Mouse (Mus musculus): ENCODE measurements around the gene Hephl1. TPM values are rescaled to one million over a fixed set of nuclear protein-coding genes. Genes with fewer than 3 reads are reported as not detected.
"Not testable (repeated sequence)": the region's sequence is repeated elsewhere in the genome, so short reads cannot be mapped to it uniquely, and the experiment has no call there.

Gene Hephl1
- polyA plus RNA-seq, 1 experiment from 2014 or later: not detected

GRCm38 (mm10) chr9:15101531-15102161, 10.3 kb downstream of the Hephl1 start:
- Histone ChIP-seq H3K27me3 (ENCODE audit: insufficient read depth, poor library complexity, severe bottlenecking) (no peaks in the 10 kb centered on the region), H3K27ac (no peak overlapping the region), H3K36me3 (no peaks in the 10 kb centered on the region), H3K9me3 (no peaks in the 10 kb centered on the region), H3K4me3 (no peak overlapping the region), H3K4me1 (replicated peaks) (0 out of 2 replicates have a peak, but pooled peaks cover 9% of the 10 kb centered on the region)
- no peak for DNase-seq (ENCODE audit: low spot score)
- 86% methylated on average over 7 of the region's 7 CpGs for WGBS

- not testable (repeated sequence) for H3K36me3 ChIP-seq; H3K9me3 ChIP-seq; H3K4me3 ChIP-seq; H3K27me3 ChIP-seq (ENCODE audit: insufficient read depth, poor library complexity, severe bottlenecking); DNase-seq (ENCODE audit: low spot score); H3K4me1 ChIP-seq (replicated peaks); H3K27ac ChIP-seq
- 91% methylated on average over 7 of the region's 7 CpGs for WGBS
Observed at GRCm38 (mm10) chr9:15098421-15098820, 13.5 kb downstream of the Hephl1 start.

- H3K4me3 ChIP-seq: no peak overlapping the region
Observed at GRCm38 (mm10) chr9:15097172-15097571, 14.7 kb downstream of the Hephl1 start.

GRCm38 (mm10) chr9:15096161-15096560, 15.7 kb downstream of the Hephl1 start:
- no peaks in the 10 kb centered on the region for H3K27me3 ChIP-seq (ENCODE audit: insufficient read depth, poor library complexity, severe bottlenecking)
- no peak for DNase-seq (ENCODE audit: low spot score)
- no peaks in the 10 kb centered on the region for H3K9me3 ChIP-seq
- H3K4me3 ChIP-seq: no peak overlapping the region
- no peak overlapping the region for H3K27ac ChIP-seq
- 90% methylated on average over 1 of the region's 1 CpGs for whole genome bisulfite sequencing
- H3K4me1 ChIP-seq (replicated peaks): no peaks in the 10 kb centered on the region
- H3K36me3 ChIP-seq: no peaks in the 10 kb centered on the region

More at GRCm38 (mm10) chr9:15097172-15097571, 14.7 kb downstream of the Hephl1 start:
- no peaks in the 10 kb centered on the region for H3K9me3 ChIP-seq
- no peaks in the 10 kb centered on the region for H3K36me3 ChIP-seq
- no peaks in the 10 kb centered on the region for H3K4me1 ChIP-seq (replicated peaks)
- H3K27me3 ChIP-seq (ENCODE audit: insufficient read depth, poor library complexity, severe bottlenecking): no peaks in the 10 kb centered on the region
- WGBS: 81% methylated on average over 2 of the region's 2 CpGs
- DNase-seq (ENCODE audit: low spot score): no peak
- H3K27ac ChIP-seq: no peak overlapping the region

- no peaks in the 10 kb centered on the region for H3K36me3 ChIP-seq
Observed at GRCm38 (mm10) chr9:15095206-15095605, 16.7 kb downstream of the Hephl1 start.

GRCm38 (mm10) chr9:15068686-15069295, 43.1 kb downstream of the Hephl1 start:
- Histone ChIP-seq H3K36me3 (no peaks in the 10 kb centered on the region), H3K9me3 (no peaks in the 10 kb centered on the region), H3K4me3 (no peak overlapping the region), H3K27me3 (ENCODE audit: insufficient read depth, poor library complexity, severe bottlenecking) (no peaks in the 10 kb centered on the region), H3K4me1 (replicated peaks) (peaks cover 4% of the 10 kb centered on the region; the same call in 1 of the 2 replicates), H3K27ac (no peak overlapping the region)
- no peak for DNase-seq (ENCODE audit: low spot score)
- WGBS: 84% methylated on average over 6 of the region's 6 CpGs

More at GRCm38 (mm10) chr9:15095206-15095605, 16.7 kb downstream of the Hephl1 start:
- DNase-seq (ENCODE audit: low spot score): no peak
- Histone ChIP-seq H3K4me3 (no peak overlapping the region), H3K27me3 (ENCODE audit: insufficient read depth, poor library complexity, severe bottlenecking) (no peaks in the 10 kb centered on the region), H3K9me3 (no peaks in the 10 kb centered on the region), H3K27ac (no peak overlapping the region), H3K4me1 (replicated peaks) (no peaks in the 10 kb centered on the region)
- WGBS: 84% methylated on average over 3 of the region's 3 CpGs

GRCm38 (mm10) chr9:15067995-15068685, 43.8 kb downstream of the Hephl1 start:
- Histone ChIP-seq H3K9me3 (no peaks in the 10 kb centered on the region), H3K27ac (no peak overlapping the region), H3K4me1 (replicated peaks) (peaks cover 4% of the 10 kb centered on the region; the same call in 1 of the 2 replicates), H3K4me3 (no peak overlapping the region), H3K27me3 (ENCODE audit: insufficient read depth, poor library complexity, severe bottlenecking) (no peaks in the 10 kb centered on the region), H3K36me3 (no peaks in the 10 kb centered on the region)
- WGBS: 89% methylated on average over 7 of the region's 7 CpGs
- no peak for DNase-seq (ENCODE audit: low spot score)

- no peak overlapping the region for H3K27ac ChIP-seq
- no peak for DNase-seq (ENCODE audit: low spot score)
- H3K4me1 ChIP-seq (replicated peaks): peaks cover 4% of the 10 kb centered on the region; the same call in 1 of the 2 replicates
- H3K27me3 ChIP-seq (ENCODE audit: insufficient read depth, poor library complexity, severe bottlenecking): no peaks in the 10 kb centered on the region
- no peaks in the 10 kb centered on the region for H3K36me3 ChIP-seq
- WGBS: 23% methylated on average over 1 of the region's 1 CpGs
- no peak overlapping the region for H3K4me3 ChIP-seq
- no peaks in the 10 kb centered on the region for H3K9me3 ChIP-seq
Observed at GRCm38 (mm10) chr9:15064176-15064575, 47.7 kb downstream of the Hephl1 start.

GRCm38 (mm10) chr9:15060847-15061246, 51.1 kb downstream of the Hephl1 start:
- H3K4me3 ChIP-seq: no peak overlapping the region
- H3K27me3 ChIP-seq (ENCODE audit: insufficient read depth, poor library complexity, severe bottlenecking): no peaks in the 10 kb centered on the region
- no peaks in the 10 kb centered on the region for H3K36me3 ChIP-seq
- DNase-seq (ENCODE audit: low spot score): no peak
- no peaks in the 10 kb centered on the region for H3K9me3 ChIP-seq
- no peak overlapping the region for H3K27ac ChIP-seq
- H3K4me1 ChIP-seq (replicated peaks): no peaks in the 10 kb centered on the region
- WGBS: 91% methylated on average over 5 of the region's 5 CpGs

GRCm38 (mm10) chr9:15060026-15060425, 51.9 kb downstream of the Hephl1 start:
- no peaks in the 10 kb centered on the region for H3K4me1 ChIP-seq (replicated peaks)
- WGBS: 90% methylated on average over 6 of the region's 6 CpGs
- H3K9me3 ChIP-seq: no peaks in the 10 kb centered on the region
- no peak overlapping the region for H3K27ac ChIP-seq
- H3K27me3 ChIP-seq (ENCODE audit: insufficient read depth, poor library complexity, severe bottlenecking): no peaks in the 10 kb centered on the region
- no peak for DNase-seq (ENCODE audit: low spot score)
- H3K4me3 ChIP-seq: no peak overlapping the region
- no peaks in the 10 kb centered on the region for H3K36me3 ChIP-seq

GRCm38 (mm10) chr9:15045740-15046139, 66.2 kb downstream of the Hephl1 start:
- Histone ChIP-seq H3K27me3 (ENCODE audit: insufficient read depth, poor library complexity, severe bottlenecking) (no peaks in the 10 kb centered on the region; the same call in 1 of the 2 replicates), H3K9me3 (no peaks in the 10 kb centered on the region), H3K4me3 (peak overlapping the region; percentile 91), H3K4me1 (replicated peaks) (peaks cover 27% of the 10 kb centered on the region), H3K27ac (peak overlapping the region; percentile 96), H3K36me3 (peaks cover 10% of the 10 kb centered on the region; the same call in 1 of the 2 replicates)
- whole genome bisulfite sequencing: 41% methylated on average over 10 of the region's 10 CpGs
- DNase-seq (ENCODE audit: low spot score): no peak

- under 1% methylated on average over 68 of the region's 68 CpGs for WGBS
- Histone ChIP-seq H3K36me3 (peaks cover 15% of the 10 kb centered on the region), H3K4me1 (replicated peaks) (peaks cover 27% of the 10 kb centered on the region), H3K9me3 (no peaks in the 10 kb centered on the region), H3K4me3 (peak within 1 kb of the TSS; percentile 91), H3K27ac (peak within 1 kb of the TSS; percentile 96), H3K27me3 (ENCODE audit: insufficient read depth, poor library complexity, severe bottlenecking) (no peaks in the 10 kb centered on the region; the same call in 1 of the 2 replicates)
- peak; percentile 87 for DNase-seq (ENCODE audit: low spot score)
Observed at GRCm38 (mm10) chr9:15045084-15045669, 66.7 kb downstream of the Hephl1 start, which contains the start of gene Panx1. TSS of gene Panx1 (minus strand) at chr9:15045478.

All from hindbrain, embryonic 10.5 days (tissue).